8 mouse cellular contexts compared by ENCODE assay signal in the genomic region with DNA sequence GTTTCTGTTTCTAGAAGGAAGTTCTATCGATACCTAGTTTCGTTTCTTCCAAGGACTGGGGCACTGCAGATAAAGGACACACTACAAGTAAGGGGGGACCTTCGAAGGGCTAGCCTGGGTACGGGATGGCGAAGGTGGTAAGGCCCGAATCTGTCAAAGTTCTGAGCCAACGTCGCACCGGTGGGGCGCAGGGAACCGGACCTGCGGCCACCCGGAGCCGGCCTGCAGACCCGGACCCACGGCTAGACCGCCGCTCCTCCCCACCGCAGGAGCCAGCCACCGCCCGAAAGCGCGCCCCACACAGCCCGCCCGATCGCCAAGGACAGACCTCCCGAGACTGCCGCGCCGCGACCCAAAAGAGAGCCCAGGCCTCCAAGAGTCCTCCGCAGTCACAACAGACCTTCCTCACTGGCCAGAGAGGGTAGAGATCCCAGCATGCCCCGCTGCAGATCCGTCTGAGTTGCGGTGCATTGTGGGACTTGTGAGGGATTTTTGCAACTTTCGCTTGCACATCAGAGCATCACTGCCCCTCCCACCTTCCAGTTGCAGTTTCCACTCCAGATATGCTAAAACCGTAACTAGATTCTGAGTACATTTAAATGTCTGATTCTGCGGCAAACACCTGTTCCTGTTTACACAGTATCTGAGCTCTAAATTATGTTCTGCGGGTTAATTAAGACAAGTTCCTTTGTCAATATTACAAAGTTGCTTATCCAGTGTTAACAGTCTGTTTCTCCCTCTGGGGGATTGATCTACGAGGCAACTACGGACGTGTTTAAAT. TPM values are rescaled to one million over a fixed set of nuclear protein-coding genes. Genes with fewer than 3 reads are reported as not detected.
A peak's percentile ranks its signal among the peaks of the same experiment; 100 is the strongest.
DNase-seq lines count a peak whose midpoint lies in the region; ATAC-seq and TF ChIP-seq lines count a peak whose summit lies in the region.

Gene Zup1, minus strand, starts transcription at position 467 of the 781 bp plus-strand sequence.

- H3K27me3 ChIP-seq in Patski: no peaks in the 10 kb centered on the region
- no peaks in the 10 kb centered on the region for H3K27me3 ChIP-seq in hindbrain, embryonic 13.5 days

- POLR2A ChIA-PET in Patski (lab: Charles Lee): no interaction called here

- peaks cover 11% of the 10 kb centered on the region; the same call in 1 of the 2 replicates for H3K36me3 ChIP-seq in hindbrain, embryonic 13.5 days

- in situ Hi-C loops in Patski (cut with MboI; ENCODE audit: low pct_unique_long_range_greater_than_20kb): no loop called here

- peak within 1 kb of the TSS; percentile 89 for H3K9ac ChIP-seq in hindbrain, embryonic 13.5 days

- peak within 1 kb of the TSS; percentile 82 for H3K27ac ChIP-seq in hindbrain, embryonic 13.5 days

- H3K4me1 ChIP-seq in hindbrain, embryonic 13.5 days (replicated peaks): peaks cover 11% of the 10 kb centered on the region

- peak; percentile 37 for DNase-seq in Patski (ENCODE audit: low read depth, low spot score)
- DNase-seq in cerebellum, postnatal 14 days: peak; percentile 78 to 82
- peak; percentile 59 to 69 for DNase-seq in frontal cortex, postnatal 14 days (ENCODE audit: low spot score in 2 of 2)
- peak; percentile 55 to 70 for DNase-seq in layer of hippocampus, postnatal 25 days (ENCODE audit: extremely low spot score in 1 of 2, low spot score in 1 of 2)
- peak; percentile 90 for DNase-seq in lung, postnatal 25 days (ENCODE audit: low spot score)
- peak; percentile 89 for DNase-seq in retina, embryonic 14.5 days (ENCODE audit: low spot score)
- DNase-seq in thymus, postnatal 4 days: peak; percentile 85

- 4% methylated on average over 42 of the region's 42 CpGs for WGBS in hindbrain, embryonic 13.5 days

- no peaks in the 10 kb centered on the region for H3K9me3 ChIP-seq in hindbrain, embryonic 13.5 days

- ATAC-seq in Patski: peak; percentile 99
- peak; percentile 97 for ATAC-seq in hindbrain, embryonic 13.5 days (ENCODE audit: low FRiP score)

- H3K4me3 ChIP-seq in hindbrain, embryonic 13.5 days: peak within 1 kb of the TSS; percentile 77

- CTCF ChIA-PET in Patski (lab: Charles Lee): interaction anchor here (1.1 to 1.8 kb wide), 2 partner anchors 11 to 37 kb away, joined by 3 to 6 read pairs; no protein-coding TSS in a partner anchor

- no peak for TF ChIP-seq CTCF in Patski (IDR thresholded peaks at IDR 0.05)

- H3K4me2 ChIP-seq in hindbrain, embryonic 13.5 days: peak within 1 kb of the TSS; percentile 71

RNA-seq across cellular contexts. Expression of gene Zup1, which starts in this region (rescaled TPM):
- polyA plus RNA-seq in Patski (2021): 14.3 TPM
- 22.7 and 26.3 TPM in 2 replicates for polyA plus RNA-seq in hindbrain, embryonic 13.5 days (2015; fragmentation: Nextera tagmentation; extraction: Ambion mirVana)
- 10 to 100 TPM; 12.3 to 12.9 TPM for total RNA-seq in layer of hippocampus, postnatal 25 days (2021)

Comparison
In these comparisons a context has a peak if more than half of its experiments do, and no peak if none do; other contexts are left out.
1. Peak in every context shown above with its lines: DNase-seq, ATAC-seq, H3K4me3 ChIP-seq and H3K27ac ChIP-seq.
2. DNase-seq: peak in every context shown above with its lines; median percentile 90 in lung, postnatal 25 days; 89 in retina, embryonic 14.5 days; 85 in thymus, postnatal 4 days; 80 in cerebellum, postnatal 14 days; 64 in frontal cortex, postnatal 14 days; 62 in layer of hippocampus, postnatal 25 days; 37 in Patski.